Mouse (Mus musculus) Patski (cell line): ENCODE data around the gene Igsf11. TPM values are rescaled to one million over a fixed set of nuclear protein-coding genes. Genes with fewer than 3 reads are reported as not detected.

Source experiments
- ATAC-seq: fragments of 100-300 bp; one replicate; pipeline ENCODE4 v1.8.0; 2021
- CTCF ChIA-PET: fragments of 350-600 bp; sonication (Branson Sonifier 250); formaldehyde crosslinking; loops from one replicate; lab custom pipeline; 2022; ENCODE audit warnings: inconsistent platforms; lab: Charles Lee
- POLR2A ChIA-PET: fragments of 350-600 bp; sonication (Branson Sonifier 250); formaldehyde crosslinking; loops from one replicate; lab custom pipeline; 2022; ENCODE audit warnings: antibody characterized with exemption, inconsistent platforms; lab: Charles Lee
- DNase-seq: peaks from one replicate; pipeline ENCODE4 v3.0.0-alpha.2; 2011; ENCODE audit warnings: low read depth, low spot score
- H3K27me3 ChIP-seq: fragments of 371-371 bp; one replicate; pipeline ENCODE4 v1.5.1; 2021
- CTCF ChIP-seq: fragments of 100-300 bp; IDR thresholded peaks from one replicate; pipeline ENCODE4 v1.5.1; 2021
- in situ Hi-C: fragments of 300-500 bp; cut with MboI; formaldehyde crosslinking; loops from 3 replicates; pipeline ENCODE4 v1.11.1; 2018; ENCODE audit warnings: low pct_unique_long_range_greater_than_20kb, mixed read lengths
- polyA plus RNA-seq: library from polyadenylated mRNA; unstranded; gene quantifications from one replicate; pipeline ENCODE4 v1.2.3, GENCODE M21; 2021

The Igsf11 gene
- polyA plus RNA-seq, 1 experiment from 2014 or later = 21.0 TPM

GRCm38 (mm10) chr16:38928760-38929159, 36.3 kb downstream of the Igsf11 start:
- ChIA-PET CTCF (no interaction called here), POLR2A (interaction anchor here (1.9 kb wide), 1 partner anchor 12 kb away, joined by 4 read pairs; no protein-coding TSS in a partner anchor)
- in situ Hi-C loops = no loop called here
- DNase-seq (no peak), ATAC-seq (no peak)
- no peak for TF ChIP-seq CTCF
- H3K27me3 ChIP-seq = no peaks in the 10 kb centered on the region

- DNase-seq (no peak), ATAC-seq (no peak)
- no peaks in the 10 kb centered on the region for H3K27me3 ChIP-seq
- no peak for TF ChIP-seq CTCF
- in situ Hi-C loops = no loop called here
- CTCF ChIA-PET = no interaction called here
- POLR2A ChIA-PET = no interaction called here
These were observed 39.0 kb downstream of the Igsf11 start for GRCm38 (mm10) chr16:38931519-38931918.

- in situ Hi-C loops = no loop called here
- no peak for TF ChIP-seq CTCF
- no peak for DNase-seq
- CTCF ChIA-PET = no interaction called here
- POLR2A ChIA-PET = no interaction called here
- no peaks in the 10 kb centered on the region for H3K27me3 ChIP-seq
- ATAC-seq = no peak
These were observed 48.3 kb downstream of the Igsf11 start for GRCm38 (mm10) chr16:38940805-38941204.

- in situ Hi-C loops = no loop called here
- DNase-seq = no peak
- ChIA-PET CTCF (no interaction called here), POLR2A (no interaction called here)
- no peak for TF ChIP-seq CTCF
- ATAC-seq = no peak
- H3K27me3 ChIP-seq = no peaks in the 10 kb centered on the region
These were observed 48.8 kb downstream of the Igsf11 start for GRCm38 (mm10) chr16:38941275-38941674.

GRCm38 (mm10) chr16:38943706-38944550, 51.5 kb downstream of the Igsf11 start:
- ATAC-seq (no peak), DNase-seq (no peak)
- TF ChIP-seq CTCF = no peak
- H3K27me3 ChIP-seq = no peaks in the 10 kb centered on the region
- in situ Hi-C loops = no loop called here
- ChIA-PET POLR2A (interaction anchor here (1.3 kb wide), 1 partner anchor 10 kb away, joined by 4 read pairs; no protein-coding TSS in a partner anchor), CTCF (interaction anchor here (1.0 kb wide), 1 partner anchor 28 kb away, joined by 3 read pairs; no protein-coding TSS in a partner anchor)

GRCm38 (mm10) chr16:38945111-38945510, 52.6 kb downstream of the Igsf11 start:
- ChIA-PET POLR2A (no interaction called here), CTCF (no interaction called here)
- ATAC-seq (no peak), DNase-seq (no peak)
- in situ Hi-C loops = no loop called here
- no peak for TF ChIP-seq CTCF
- H3K27me3 ChIP-seq = no peaks in the 10 kb centered on the region

GRCm38 (mm10) chr16:38945581-38945981, 53.1 kb downstream of the Igsf11 start:
- ChIA-PET CTCF (no interaction called here), POLR2A (no interaction called here)
- in situ Hi-C loops = no loop called here
- ATAC-seq = peak; percentile 83
- peak; percentile 68 for DNase-seq
- no peaks in the 10 kb centered on the region for H3K27me3 ChIP-seq
- peak; percentile 23 for TF ChIP-seq CTCF

- no peak for TF ChIP-seq CTCF
- no peak for DNase-seq
- H3K27me3 ChIP-seq = no peaks in the 10 kb centered on the region
- ChIA-PET POLR2A (no interaction called here), CTCF (interaction anchor here (0.7 to 0.9 kb wide), 2 partner anchors 30 to 94 kb away, joined by 3 read pairs; no protein-coding TSS in a partner anchor)
- in situ Hi-C loops = no loop called here
- no peak for ATAC-seq
These were observed 54.0 kb downstream of the Igsf11 start for GRCm38 (mm10) chr16:38946453-38946852.

- no peak for TF ChIP-seq CTCF
- ChIA-PET POLR2A (no interaction called here), CTCF (interaction anchor here (1.3 kb wide), 1 partner anchor 45 kb away, joined by 3 read pairs; no protein-coding TSS in a partner anchor)
- no peak for ATAC-seq
- in situ Hi-C loops = no loop called here
- DNase-seq = no peak
- H3K27me3 ChIP-seq = no peaks in the 10 kb centered on the region
These were observed 54.8 kb downstream of the Igsf11 start for GRCm38 (mm10) chr16:38947141-38947879.

GRCm38 (mm10) chr16:38948441-38948840, 56.0 kb downstream of the Igsf11 start:
- H3K27me3 ChIP-seq = no peaks in the 10 kb centered on the region
- ATAC-seq = no peak
- ChIA-PET POLR2A (no interaction called here), CTCF (interaction anchor here (1.3 kb wide), 1 partner anchor 46 kb away, joined by 3 read pairs; no protein-coding TSS in a partner anchor)
- in situ Hi-C loops = no loop called here
- DNase-seq = no peak
- no peak for TF ChIP-seq CTCF
